Mouse (Mus musculus): Measurements from ENCODE around the gene Ggcx. TPM values are rescaled to one million over a fixed set of nuclear protein-coding genes. Genes with fewer than 3 reads are reported as not detected.
"Not testable (repeated sequence)": the region's sequence is repeated elsewhere in the genome, so short reads cannot be mapped to it uniquely, and the experiment has no call there.

Ggcx gene
- polyA plus RNA-seq, 1 experiment from 2014 or later, result 36.0 TPM

DNA sequence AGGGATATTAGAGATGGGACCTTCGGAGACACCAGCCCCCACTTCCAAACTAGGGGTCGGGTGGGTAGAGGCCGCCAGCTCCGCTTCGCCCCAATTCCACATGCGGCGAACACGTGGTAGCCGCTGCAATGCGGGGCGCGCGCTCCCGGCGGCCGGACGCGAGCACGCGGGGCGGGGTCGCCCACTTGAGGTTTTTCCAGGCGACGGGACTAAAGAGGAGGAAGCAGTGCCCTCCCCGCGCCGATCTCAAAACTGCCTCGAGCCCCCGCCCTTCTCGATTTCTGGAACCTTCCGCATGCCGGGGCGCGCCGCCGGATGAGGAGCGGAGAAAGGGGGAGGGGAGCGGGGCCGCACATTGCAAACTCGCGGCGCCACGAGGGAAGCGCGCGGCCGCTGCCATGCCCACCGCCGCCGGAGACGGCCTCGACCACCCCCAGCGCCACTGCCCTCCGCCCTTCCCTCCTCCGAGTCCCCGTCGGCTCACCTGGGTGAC lies 24.8 kb downstream of the Ggcx start:
- under 1% methylated on average over 51 of the region's 57 CpGs for WGBS
- peak overlapping the region; percentile 62 for H3K4me3 ChIP-seq (replicated peaks)
- peak; percentile 53 for ATAC-seq (replicated peaks; ENCODE audit: low FRiP score)

GRCm38 (mm10) chr6:72439355-72440185 lies 25.5 kb downstream of the Ggcx start, which contains the start of gene Mat2a:
TSS of gene Mat2a (minus strand) at chr6:72439558.
- under 1% methylated on average over 74 of the region's 77 CpGs for WGBS
- Histone ChIP-seq H3K4me2 (peak within 1 kb of the TSS; percentile 78), H3K9me3 (replicated peaks) (no peaks in the 10 kb centered on the region), H3K9ac (peak within 1 kb of the TSS; percentile 88), H3K4me3 (replicated peaks) (peak within 1 kb of the TSS; percentile 62), H3K27ac (peak within 1 kb of the TSS; percentile 94), H3K4me1 (peaks cover 35% of the 10 kb centered on the region), H3K27me3 (no peaks in the 10 kb centered on the region), H3K36me3 (peaks cover 30% of the 10 kb centered on the region)
- ATAC-seq (replicated peaks; ENCODE audit: low FRiP score), result peak; percentile 90

More for the DNA sequence above, 24.8 kb downstream of the Ggcx start:
- Histone ChIP-seq H3K36me3 (peaks cover 36% of the 10 kb centered on the region), H3K27ac (peak overlapping the region; percentile 94), H3K4me2 (peak overlapping the region; percentile 78), H3K9ac (peak overlapping the region; percentile 88), H3K4me1 (peaks cover 35% of the 10 kb centered on the region), H3K9me3 (replicated peaks) (no peaks in the 10 kb centered on the region), H3K27me3 (no peaks in the 10 kb centered on the region)

DNA sequence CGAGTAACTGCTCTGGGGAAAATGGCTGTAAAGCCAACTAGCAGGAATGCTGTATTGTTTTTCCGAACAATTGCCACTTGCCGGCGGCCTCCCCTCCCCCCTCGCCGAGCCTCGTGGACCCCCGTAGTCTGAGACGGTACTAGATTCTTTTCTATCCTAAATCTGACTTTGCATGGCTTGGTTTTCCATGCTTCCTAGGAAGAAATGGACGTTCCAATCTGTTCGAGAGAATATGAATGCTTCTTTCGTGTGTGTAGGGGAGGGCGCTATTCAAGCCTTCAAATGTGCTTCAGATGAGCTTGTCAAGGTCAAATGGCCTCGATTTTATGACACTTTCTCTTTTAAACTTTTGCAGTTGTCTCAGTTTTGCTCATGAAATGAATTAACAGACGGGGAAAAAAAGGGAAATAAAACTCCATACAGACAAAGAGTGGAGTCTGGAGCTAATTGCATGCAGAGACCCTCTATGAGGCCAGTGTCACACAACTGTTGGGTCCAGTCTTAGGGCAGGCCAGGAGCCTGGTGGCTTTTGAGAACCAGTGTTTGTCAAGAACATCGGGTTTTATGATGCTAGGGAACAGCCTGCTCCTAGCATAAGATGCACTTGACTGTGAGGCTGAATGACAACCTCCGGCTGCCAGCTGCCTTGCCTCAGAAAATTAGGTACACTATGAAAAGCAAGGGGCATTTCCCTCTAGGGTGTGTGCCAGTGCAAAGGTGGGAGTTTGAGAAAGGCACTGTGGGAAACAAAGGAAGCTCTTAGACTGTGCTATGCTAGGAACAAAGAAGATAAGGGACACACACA lies 26.3 kb downstream of the Ggcx start:
- Histone ChIP-seq H3K4me3 (replicated peaks) (peak overlapping the region; percentile 62), H3K4me1 (peaks cover 35% of the 10 kb centered on the region), H3K27ac (peak overlapping the region; percentile 94), H3K36me3 (peaks cover 22% of the 10 kb centered on the region), H3K9ac (peak overlapping the region; percentile 88), H3K27me3 (no peaks in the 10 kb centered on the region), H3K4me2 (peak overlapping the region; percentile 78), H3K9me3 (replicated peaks) (no peaks in the 10 kb centered on the region)
- WGBS, result 9% methylated on average over 17 of the region's 17 CpGs
- ATAC-seq (replicated peaks; ENCODE audit: low FRiP score), result no peak

- 81% methylated on average over 1 of the region's 1 CpGs for WGBS
- H3K27ac ChIP-seq, result no peak overlapping the region
- H3K4me1 ChIP-seq, result peaks cover 15% of the 10 kb centered on the region
- no peak overlapping the region for H3K9ac ChIP-seq
- H3K9me3 ChIP-seq (replicated peaks), result no peaks in the 10 kb centered on the region
- no peak for ATAC-seq (replicated peaks; ENCODE audit: low FRiP score)
- no peak overlapping the region for H3K4me3 ChIP-seq (replicated peaks)
- no peaks in the 10 kb centered on the region for H3K36me3 ChIP-seq
- H3K27me3 ChIP-seq, result no peaks in the 10 kb centered on the region
- H3K4me2 ChIP-seq, result no peak overlapping the region
These were observed 29.0 kb downstream of the Ggcx start for GRCm38 (mm10) chr6:72442921-72443604.

DNA sequence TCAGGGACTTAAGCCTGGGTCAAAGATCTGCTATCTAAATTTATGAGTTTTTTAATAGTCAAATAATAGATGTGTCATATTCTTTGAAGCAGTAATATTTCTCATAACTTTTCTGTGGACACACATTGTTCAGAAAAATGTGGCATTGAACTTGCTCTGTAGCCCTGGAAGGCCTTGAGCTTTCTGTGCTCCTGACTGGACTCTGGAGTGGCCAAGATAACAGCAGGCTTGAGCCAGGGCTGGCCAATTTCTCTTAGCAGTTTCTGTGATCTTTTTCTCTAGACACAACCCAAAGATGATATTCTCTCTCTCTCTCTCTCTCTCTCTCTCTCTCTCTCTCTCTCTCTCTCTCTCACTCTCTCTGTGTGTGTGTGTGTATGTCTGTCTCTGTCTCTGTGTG lies 30.9 kb downstream of the Ggcx start:
- H3K9ac ChIP-seq, result no peak overlapping the region
- ATAC-seq (replicated peaks; ENCODE audit: low FRiP score), result no peak
- H3K4me1 ChIP-seq, result peaks cover 13% of the 10 kb centered on the region
- H3K27ac ChIP-seq, result no peak overlapping the region
- no peak overlapping the region for H3K4me2 ChIP-seq
- H3K4me3 ChIP-seq (replicated peaks), result no peak overlapping the region
- H3K27me3 ChIP-seq, result no peaks in the 10 kb centered on the region
- H3K36me3 ChIP-seq, result no peaks in the 10 kb centered on the region
- H3K9me3 ChIP-seq (replicated peaks), result no peaks in the 10 kb centered on the region

- Histone ChIP-seq H3K4me1 (no peaks in the 10 kb centered on the region), H3K36me3 (no peaks in the 10 kb centered on the region), H3K4me2 (no peak overlapping the region), H3K9ac (no peak overlapping the region), H3K27me3 (no peaks in the 10 kb centered on the region), H3K27ac (no peak overlapping the region), H3K4me3 (replicated peaks) (no peak overlapping the region), H3K9me3 (replicated peaks) (no peaks in the 10 kb centered on the region)
- 83% methylated on average over 2 of the region's 2 CpGs for WGBS
- no peak for ATAC-seq (replicated peaks; ENCODE audit: low FRiP score)
These were observed 33.4 kb downstream of the Ggcx start for GRCm38 (mm10) chr6:72447487-72447886.

DNA sequence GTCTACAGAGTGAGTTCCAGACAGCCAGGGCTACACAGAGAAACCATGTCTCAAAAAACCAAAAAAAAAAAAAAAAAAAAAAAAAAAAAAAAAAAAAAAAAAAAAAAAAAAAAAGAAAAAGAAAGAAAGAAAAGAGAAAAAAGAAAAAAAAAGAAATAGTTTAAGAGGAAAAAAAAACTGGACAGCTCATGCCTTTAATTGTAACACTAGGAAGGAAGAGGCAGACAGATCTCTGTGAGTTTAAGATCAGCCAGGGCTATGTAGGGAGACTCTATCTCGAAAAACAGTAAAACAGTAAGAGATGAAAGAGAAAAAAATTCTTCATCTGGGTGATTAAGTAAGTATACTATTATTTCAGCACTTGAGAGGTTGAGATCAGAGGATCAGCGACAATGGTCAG lies 37.7 kb downstream of the Ggcx start:
- H3K9me3 ChIP-seq (replicated peaks); H3K36me3 ChIP-seq; H3K9ac ChIP-seq; ATAC-seq (replicated peaks; ENCODE audit: low FRiP score); H3K4me1 ChIP-seq; H3K4me2 ChIP-seq; H3K27ac ChIP-seq; H3K4me3 ChIP-seq (replicated peaks); H3K27me3 ChIP-seq: not testable (repeated sequence)
- WGBS, result 60% methylated on average over 2 of the region's 2 CpGs

GRCm38 (mm10) chr6:72452329-72452728 lies 38.2 kb downstream of the Ggcx start:
- 67% methylated on average over 2 of the region's 2 CpGs for WGBS

GRCm38 (mm10) chr6:72453578-72453977 lies 39.5 kb downstream of the Ggcx start:
- Histone ChIP-seq H3K4me1 (peaks cover 11% of the 10 kb centered on the region; the same call in 1 of the 2 replicates), H3K36me3 (no peaks in the 10 kb centered on the region), H3K4me2 (no peak overlapping the region), H3K27ac (no peak overlapping the region), H3K27me3 (no peaks in the 10 kb centered on the region), H3K9me3 (replicated peaks) (no peaks in the 10 kb centered on the region), H3K9ac (no peak overlapping the region), H3K4me3 (replicated peaks) (no peak overlapping the region)
- ATAC-seq (replicated peaks; ENCODE audit: low FRiP score), result no peak
- 79% methylated on average over 3 of the region's 3 CpGs for WGBS

More at GRCm38 (mm10) chr6:72452329-72452728, 38.2 kb downstream of the Ggcx start:
- Histone ChIP-seq H3K9me3 (replicated peaks) (no peaks in the 10 kb centered on the region), H3K27me3 (no peaks in the 10 kb centered on the region), H3K9ac (no peak overlapping the region), H3K27ac (no peak overlapping the region), H3K36me3 (no peaks in the 10 kb centered on the region), H3K4me1 (peaks cover 8% of the 10 kb centered on the region; the same call in 1 of the 2 replicates), H3K4me3 (replicated peaks) (no peak overlapping the region), H3K4me2 (no peak overlapping the region)
- ATAC-seq (replicated peaks; ENCODE audit: low FRiP score), result 0 out of 2 replicates have a peak, but pooled peaks have one; percentile 40

GRCm38 (mm10) chr6:72454072-72454746 lies 40.1 kb downstream of the Ggcx start:
- H3K27ac ChIP-seq, result peak overlapping the region; percentile 46; the same call in 1 of the 2 replicates
- ATAC-seq (replicated peaks; ENCODE audit: low FRiP score), result peak; percentile 70; the same call in 1 of the 2 replicates
- H3K9me3 ChIP-seq (replicated peaks), result no peaks in the 10 kb centered on the region
- H3K27me3 ChIP-seq, result no peaks in the 10 kb centered on the region
- peaks cover 11% of the 10 kb centered on the region; the same call in 1 of the 2 replicates for H3K4me1 ChIP-seq
- no peak overlapping the region for H3K9ac ChIP-seq
- no peak overlapping the region for H3K4me3 ChIP-seq (replicated peaks)
- 50% methylated on average over 7 of the region's 7 CpGs for WGBS
- no peak overlapping the region for H3K4me2 ChIP-seq
- H3K36me3 ChIP-seq, result no peaks in the 10 kb centered on the region

- Histone ChIP-seq H3K4me3 (replicated peaks) (no peak overlapping the region), H3K27ac (0 out of 2 replicates have a peak overlapping the region, but pooled peaks have one; percentile 46), H3K4me1 (peaks cover 11% of the 10 kb centered on the region; the same call in 1 of the 2 replicates), H3K4me2 (no peak overlapping the region), H3K36me3 (no peaks in the 10 kb centered on the region), H3K9ac (no peak overlapping the region), H3K9me3 (replicated peaks) (no peaks in the 10 kb centered on the region), H3K27me3 (no peaks in the 10 kb centered on the region)
- 56% methylated on average over 7 of the region's 7 CpGs for WGBS
- ATAC-seq (replicated peaks; ENCODE audit: low FRiP score), result peak; percentile 4; the same call in 1 of the 2 replicates
These were observed 40.8 kb downstream of the Ggcx start for GRCm38 (mm10) chr6:72454833-72455373.

Measured in kidney, embryonic 15.5 days (tissue).